Mouse (Mus musculus) ES-Bruce4 (cell line): ENCODE data around the gene Elf5.

Experiments used
- CTCF ChIP-seq: IDR thresholded peaks from one replicate; pipeline ENCODE4 v1.8.1; 2011; ENCODE audit warnings: low read depth, low read length
- EP300 ChIP-seq: IDR thresholded peaks from 2 replicates; pipeline ENCODE4 v1.6.1; 2011; ENCODE audit warnings: low read depth, low read length; ENCODE audit not compliant: insufficient read depth
- POLR2A ChIP-seq: IDR thresholded peaks from one replicate; pipeline ENCODE4 v1.8.1; 2011; ENCODE audit warnings: low read length; ENCODE audit not compliant: insufficient read depth

DNA sequence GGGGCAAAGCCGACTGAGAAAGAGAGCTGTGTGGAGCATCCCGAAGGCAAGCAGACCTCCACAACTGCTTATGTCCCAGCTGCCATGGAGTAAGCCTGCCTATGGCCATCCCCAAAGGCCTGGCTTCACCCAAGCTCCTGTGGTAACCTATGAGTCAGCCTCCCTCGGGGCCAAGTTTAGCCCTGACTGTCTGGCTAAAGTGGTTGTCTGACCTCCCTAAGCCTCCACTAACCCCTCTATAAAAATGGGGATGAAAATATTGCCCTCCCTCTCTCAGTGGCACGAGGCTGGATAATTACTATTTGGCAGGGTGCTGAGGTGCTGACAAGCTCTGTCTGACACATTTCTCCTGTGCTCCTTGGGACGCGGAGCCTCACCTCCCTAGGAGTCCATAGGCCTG lies at the start of gene Elf5:
- TF ChIP-seq CTCF (no peak), POLR2A (no peak), EP300 (no peak)
